Mouse (Mus musculus): Measurements from ENCODE around the gene Cd93.

DNA sequence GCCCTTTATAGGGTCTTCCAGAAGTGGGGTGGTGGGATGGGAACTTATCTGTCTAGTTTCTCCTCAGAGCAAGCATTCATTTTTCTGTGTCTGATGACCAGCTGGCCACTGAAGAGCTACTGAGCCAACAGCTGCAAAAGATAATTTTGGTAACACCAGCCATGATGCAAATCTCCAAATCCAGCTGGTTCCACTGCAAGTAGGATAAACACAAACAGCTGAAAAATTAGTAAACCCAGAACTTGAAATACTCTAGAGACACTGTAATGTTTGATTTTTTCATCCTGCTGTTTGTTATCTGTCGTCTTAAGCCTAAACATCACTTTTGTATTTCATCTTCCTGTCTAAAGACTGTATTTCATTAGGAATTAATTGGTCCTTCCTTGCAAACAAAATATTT is 21.7 kb downstream of the Cd93 start:
- no peak for TF ChIP-seq USF1 (IDR thresholded peaks at IDR 0.05; ENCODE audit: low read depth)
- no peak for TF ChIP-seq MAX (IDR thresholded peaks at IDR 0.05)
- no peak for TF ChIP-seq CTCF (IDR thresholded peaks at IDR 0.05; ENCODE audit: control insufficient read depth, insufficient read depth, insufficient read length)
- TF ChIP-seq MYOG (IDR thresholded peaks at IDR 0.05; ENCODE audit: control insufficient read depth, extremely low read depth, insufficient read length): no peak
- TF ChIP-seq CEBPB (IDR thresholded peaks at IDR 0.05; ENCODE audit: low read depth): no peak
- TF ChIP-seq FOSL1 (IDR thresholded peaks at IDR 0.05; ENCODE audit: insufficient read depth, low read length, poor library complexity, severe bottlenecking): no peak
- TF ChIP-seq MYOD1 (IDR thresholded peaks at IDR 0.05; ENCODE audit: control insufficient read depth, insufficient read length, low read depth): peak; percentile 79

All from C2C12 (cell line).